Mouse (Mus musculus) thymus, adult 2 months (tissue): ENCODE data around the gene Bak1.

ENCODE experiments used
- CTCF ChIP-seq: fragments of 200-500 bp; IDR thresholded peaks from 2 replicates; pipeline ENCODE4 v1.5.1; 2012; ENCODE audit warnings: mild to moderate bottlenecking, control low read depth, low read length, moderate library complexity, borderline replicate concordance; ENCODE audit not compliant: control insufficient read depth, poor library complexity, insufficient read depth; ENCODE audit errors: extremely low read depth
- POLR2A ChIP-seq: fragments of 200-500 bp; IDR thresholded peaks from 2 replicates; pipeline ENCODE4 v1.6.1; 2012; ENCODE audit warnings: mild to moderate bottlenecking, low read length, control low read depth, moderate library complexity; ENCODE audit not compliant: control insufficient read depth, poor library complexity, insufficient read depth; ENCODE audit errors: extremely low read depth

DNA sequence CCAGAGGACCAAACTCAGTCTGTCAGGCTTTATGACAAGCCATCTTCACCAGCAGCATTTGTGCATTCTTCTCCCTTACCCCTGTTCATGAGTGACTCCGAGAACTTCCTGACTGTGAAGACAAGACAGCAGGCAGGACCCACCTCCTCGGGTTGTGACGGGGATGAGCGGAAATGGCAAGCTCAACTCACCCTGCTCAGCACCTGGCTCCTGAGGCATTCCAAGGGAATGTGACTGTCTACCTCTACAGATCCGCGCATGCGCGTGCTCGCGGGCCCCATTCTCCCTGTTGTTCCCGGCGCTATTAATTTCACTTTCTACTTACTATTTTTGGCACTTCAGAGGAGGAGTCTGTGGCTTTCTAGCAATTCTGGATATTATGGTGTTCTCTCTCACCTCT is 28.8 kb downstream of the Bak1 start:
- TF ChIP-seq POLR2A = no peak
- TF ChIP-seq CTCF = no peak
